ENCODE assay signal across 11 mouse cellular contexts in the genomic region with DNA sequence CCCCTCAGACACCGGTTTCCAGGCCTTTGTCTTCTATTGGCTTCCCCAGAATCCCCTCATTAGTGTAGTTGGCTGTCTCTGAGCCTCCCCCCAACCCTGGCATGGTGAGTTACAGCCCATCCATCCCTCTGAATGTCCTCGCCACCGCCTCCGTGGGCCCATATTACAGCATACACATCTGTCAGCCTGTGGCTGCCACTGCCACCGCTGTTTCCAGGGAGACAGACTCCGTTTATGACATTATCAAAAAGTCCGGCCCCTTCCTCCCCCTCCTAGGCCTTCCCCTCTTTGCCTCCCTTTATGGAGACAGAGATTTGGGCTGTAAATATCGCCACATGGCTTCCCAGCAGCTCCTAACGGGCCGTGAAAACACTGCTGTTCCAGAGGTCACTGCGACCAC. TPM values are rescaled to one million over a fixed set of nuclear protein-coding genes. Genes with fewer than 3 reads are reported as not detected.
A peak's percentile ranks its signal among the peaks of the same experiment; 100 is the strongest.
DNase-seq lines count a peak whose midpoint lies in the region; ATAC-seq and TF ChIP-seq lines count a peak whose summit lies in the region.
"Had no signal": no experiment of that assay in that cellular context is flagged by ENCODE, and none has a peak within 500 bp of the region (broad histone marks: within the 10 kb centered on the region; RNA-seq: fewer than 3 reads in every experiment).

No protein-coding gene starts in this region.

- no peaks in the 10 kb centered on the region; the same call in 1 of the 2 replicates for H3K4me1 ChIP-seq in lung, postnatal 0 days (ENCODE audit: insufficient read depth, low read depth, low read length)
- H3K4me1 ChIP-seq in lung, adult 2 months (ENCODE audit: control insufficient read depth, insufficient read depth, low read length) = no peaks in the 10 kb centered on the region
- peaks cover 17% of the 10 kb centered on the region for H3K4me1 ChIP-seq in hindbrain, embryonic 12.5 days
- H3K4me1 ChIP-seq in limb, embryonic 15.5 days = peaks cover 9% of the 10 kb centered on the region
- peaks cover 55% of the 10 kb centered on the region for H3K4me1 ChIP-seq in neural tube, embryonic 15.5 days

- no peak for TF ChIP-seq EP300 in lung, postnatal 0 days (IDR thresholded peaks at IDR 0.05)

- no peak overlapping the region for H3K4me2 ChIP-seq in lung, postnatal 0 days (replicated peaks; ENCODE audit: low read depth, low read length)
- no peak overlapping the region for H3K4me2 ChIP-seq in hindbrain, embryonic 12.5 days (replicated peaks)
- H3K4me2 ChIP-seq in limb, embryonic 15.5 days = no peak overlapping the region
- H3K4me2 ChIP-seq in neural tube, embryonic 15.5 days = no peak overlapping the region

- WGBS in lung, postnatal 0 days = 39% methylated on average over 11 of the region's 11 CpGs
- WGBS in lung, adult 2 months = 36% methylated on average over 11 of the region's 11 CpGs
- 22% methylated on average over 11 of the region's 11 CpGs for WGBS in hindbrain, embryonic 12.5 days
- WGBS in limb, embryonic 15.5 days = 18% methylated on average over 11 of the region's 11 CpGs
- WGBS in neural tube, embryonic 15.5 days = 6% methylated on average over 11 of the region's 11 CpGs

- TF ChIP-seq CTCF in lung, postnatal 0 days (IDR thresholded peaks at IDR 0.05) = no peak
- TF ChIP-seq CTCF in lung, adult 2 months (IDR thresholded peaks at IDR 0.05; ENCODE audit: insufficient read depth, low read length) = no peak

- H3K4me3 ChIP-seq in lung, postnatal 0 days (ENCODE audit: low read depth, low read length) = no peak overlapping the region
- H3K4me3 ChIP-seq in lung, adult 2 months (replicated peaks; ENCODE audit: extremely low read depth, low read depth, low read length) = no peak overlapping the region
- no peak overlapping the region for H3K4me3 ChIP-seq in hindbrain, embryonic 12.5 days
- no peak overlapping the region for H3K4me3 ChIP-seq in limb, embryonic 15.5 days
- no peak overlapping the region for H3K4me3 ChIP-seq in neural tube, embryonic 15.5 days (replicated peaks)

- TF ChIP-seq POLR2A in lung, adult 2 months (IDR thresholded peaks at IDR 0.05; ENCODE audit: borderline replicate concordance, extremely low read depth, low read depth, low read length) = no peak

- H3K27me3 ChIP-seq in lung, postnatal 0 days (replicated peaks; ENCODE audit: insufficient read depth, low read length) = no peaks in the 10 kb centered on the region
- H3K27me3 ChIP-seq in hindbrain, embryonic 12.5 days = peaks cover 4% of the 10 kb centered on the region; the same call in 1 of the 2 replicates
- H3K27me3 ChIP-seq in limb, embryonic 15.5 days = no peaks in the 10 kb centered on the region
- H3K27me3 ChIP-seq in neural tube, embryonic 15.5 days (replicated peaks) = 0 out of 2 replicates have a peak, but pooled peaks cover 3% of the 10 kb centered on the region

- H3K36me3 ChIP-seq in lung, postnatal 0 days (ENCODE audit: insufficient read depth, low read length) = no peaks in the 10 kb centered on the region
- no peaks in the 10 kb centered on the region for H3K36me3 ChIP-seq in hindbrain, embryonic 12.5 days
- H3K36me3 ChIP-seq in limb, embryonic 15.5 days = no peaks in the 10 kb centered on the region
- H3K36me3 ChIP-seq in neural tube, embryonic 15.5 days = no peaks in the 10 kb centered on the region

- 0 out of 2 replicates have a peak, but pooled peaks have one; percentile 30 for ATAC-seq in lung, postnatal 0 days
- no peak for ATAC-seq in hindbrain, embryonic 12.5 days (ENCODE audit: low FRiP score)
- 0 out of 2 replicates have a peak, but pooled peaks have one; percentile 37 for ATAC-seq in limb, embryonic 15.5 days (ENCODE audit: insufficient number of reproducible peaks, low FRiP score, low TSS enrichment, low read depth)
- peak; percentile 77 for ATAC-seq in neural tube, embryonic 15.5 days (ENCODE audit: low FRiP score)
- ATAC-seq: liver, postnatal 0 days had no signal

- no peaks in the 10 kb centered on the region for H3K9me3 ChIP-seq in lung, postnatal 0 days (ENCODE audit: low read length)
- no peaks in the 10 kb centered on the region for H3K9me3 ChIP-seq in hindbrain, embryonic 12.5 days (replicated peaks)
- no peaks in the 10 kb centered on the region for H3K9me3 ChIP-seq in limb, embryonic 15.5 days
- no peaks in the 10 kb centered on the region for H3K9me3 ChIP-seq in neural tube, embryonic 15.5 days (replicated peaks)

- no peak overlapping the region for H3K9ac ChIP-seq in lung, postnatal 0 days (replicated peaks; ENCODE audit: low read depth)
- H3K9ac ChIP-seq in hindbrain, embryonic 12.5 days = no peak overlapping the region
- no peak overlapping the region for H3K9ac ChIP-seq in limb, embryonic 15.5 days
- no peak overlapping the region for H3K9ac ChIP-seq in neural tube, embryonic 15.5 days (replicated peaks)
- H3K9ac ChIP-seq: liver, postnatal 0 days had no signal

- no peak for DNase-seq in lung, postnatal 0 days (ENCODE audit: low spot score)
- no peak for DNase-seq in lung, adult 2 months
- DNase-seq in yolk sac, embryonic 10.5 days (ENCODE audit: low spot score) = no peak
- DNase-seq in right cerebral cortex, postnatal 14 days = no peak
- DNase-seq: gastrocnemius, postnatal 10 days; kidney, adult 9 months; liver, postnatal 0 days; right cerebral cortex, adult 18-20 months had no signal

- no peak overlapping the region for H3K27ac ChIP-seq in lung, postnatal 0 days (ENCODE audit: low read length)
- H3K27ac ChIP-seq in hindbrain, embryonic 12.5 days = 0 out of 2 replicates have a peak overlapping the region, but pooled peaks have one; percentile 7
- no peak overlapping the region for H3K27ac ChIP-seq in limb, embryonic 15.5 days
- peak overlapping the region; percentile 43 for H3K27ac ChIP-seq in neural tube, embryonic 15.5 days (replicated peaks)

RNA-seq across cellular contexts. Expression of gene Lingo1, which starts 38.5 kb away (rescaled TPM):
- 1.3 TPM in 2 replicates for polyA plus RNA-seq in lung, postnatal 0 days (2015; fragmentation: Nextera tagmentation; extraction: Ambion mirVana)
- 4.4 and 6.8 TPM in 2 replicates for polyA plus RNA-seq in lung, adult 2 months (2012; rRNA removed)
- 35.6 and 36.9 TPM in 2 replicates for polyA plus RNA-seq in hindbrain, embryonic 12.5 days (2016; fragmentation: Nextera tagmentation; extraction: Ambion mirVana)
- 3.6 and 4.5 TPM in 2 replicates for polyA plus RNA-seq in limb, embryonic 15.5 days (2015; fragmentation: Nextera tagmentation; extraction: Ambion mirVana)
- polyA plus RNA-seq in neural tube, embryonic 15.5 days (2015; fragmentation: Nextera tagmentation; extraction: Ambion mirVana) = 67.4 and 72.2 TPM in 2 replicates

Comparison
In these comparisons a context has a peak if more than half of its experiments do, and no peak if none do; other contexts are left out.
1. H3K27ac ChIP-seq: peak in hindbrain, embryonic 12.5 days (single experiment) and neural tube, embryonic 15.5 days (single experiment); none in lung, postnatal 0 days (single experiment) and limb, embryonic 15.5 days (single experiment).